Mouse (Mus musculus) midbrain, postnatal 0 days (tissue): ENCODE results near the gene Slit1. TPM values are rescaled to one million over a fixed set of nuclear protein-coding genes. Genes with fewer than 3 reads are reported as not detected.

Experiments
- ATAC-seq: fragments of 200-750 bp; cut with Nextera tagmentation; 2 replicates; pipeline ENCODE4 v1.8.0; 2017; ENCODE audit warnings: moderate number of reproducible peaks, mild to moderate bottlenecking, moderate TSS enrichment, moderate library complexity; ENCODE audit not compliant: low FRiP score
- DNase-seq: peaks from one replicate; pipeline ENCODE4 v3.0.0-alpha.2; 2015; ENCODE audit warnings: low spot score
- H3K27ac ChIP-seq: fragments of 300-500 bp; sonication (generic); 2 replicates; pipeline ENCODE4 v1.5.1; 2014; ENCODE audit warnings: low read depth, mild to moderate bottlenecking, low read length, mixed read lengths
- H3K27me3 ChIP-seq: fragments of 300-500 bp; sonication (generic); 2 replicates; pipeline ENCODE4 v1.6.1; 2014; ENCODE audit warnings: low read length, control low read depth, mixed read lengths; ENCODE audit not compliant: insufficient read depth
- H3K36me3 ChIP-seq: fragments of 300-500 bp; sonication (generic); 2 replicates; pipeline ENCODE4 v1.6.1; 2014; ENCODE audit warnings: low read length, control low read depth, mixed read lengths; ENCODE audit not compliant: insufficient read depth
- H3K4me1 ChIP-seq: fragments of 300-500 bp; sonication (generic); 2 replicates; pipeline ENCODE4 v1.6.1; 2014; ENCODE audit warnings: mild to moderate bottlenecking, control low read depth, antibody characterized with exemption, low read length, mixed read lengths; ENCODE audit not compliant: insufficient read depth
- H3K4me2 ChIP-seq: fragments of 300-500 bp; sonication (generic); 2 replicates; pipeline ENCODE4 v1.6.1; 2014; ENCODE audit warnings: low read depth, mild to moderate bottlenecking, low read length, mixed read lengths; ENCODE audit not compliant: poor library complexity, severe bottlenecking
- H3K4me3 ChIP-seq: fragments of 300-500 bp; sonication (generic); 2 replicates; pipeline ENCODE4 v1.5.1; 2014; ENCODE audit warnings: low read depth, mild to moderate bottlenecking, low read length, moderate library complexity
- H3K9ac ChIP-seq: fragments of 300-500 bp; sonication (generic); replicated peaks from 2 replicates; pipeline ENCODE4 v1.6.1; 2014; ENCODE audit warnings: mild to moderate bottlenecking, low read length, moderate library complexity, mixed read lengths; ENCODE audit not compliant: poor library complexity, severe bottlenecking
- H3K9me3 ChIP-seq: fragments of 300-500 bp; sonication (generic); 2 replicates; pipeline ENCODE4 v1.6.1; 2016; ENCODE audit warnings: low read length, control low read depth
- CTCF ChIP-seq: IDR thresholded peaks from 2 replicates; pipeline ENCODE4 v1.5.1; 2016; ENCODE audit warnings: antibody characterized with exemption, mild to moderate bottlenecking
- WGBS: fragments of 180-500 bp; shearing (Covaris S2); extraction: QIAGEN DNeasy Blood & Tissue Kit; methylation state at CpG from one replicate; pipeline ENCODE4 v1.1.7; 2014; 5-methylcytosine and 5-hydroxymethylcytosine counted together
- polyA plus RNA-seq: library from polyadenylated mRNA; unstranded; fragments of >200 nt; fragmentation: Nextera tagmentation; extraction: Ambion mirVana; gene quantifications from 2 replicates; pipeline ENCODE4 v1.2.1, GENCODE M21; 2015
- total RNA-seq: library from RNA; depleted of rRNA; stranded (reverse); fragments of >200 nt; gene quantifications from 2 replicates; pipeline ENCODE4 v1.2.3, GENCODE M21; 2014; rRNA removed

Slit1 gene
- total RNA-seq (72.3 and 74.2 TPM in 2 replicates), polyA plus RNA-seq (15.4 and 17.0 TPM in 2 replicates)

- H3K27me3 ChIP-seq = no peaks in the 10 kb centered on the region
- peak within 1 kb of the TSS; percentile 78 for H3K4me3 ChIP-seq
- peak; percentile 42 for ATAC-seq
- H3K4me1 ChIP-seq = peaks cover 22% of the 10 kb centered on the region; the same call in 1 of the 2 replicates
- no peaks in the 10 kb centered on the region for H3K36me3 ChIP-seq
- no peaks in the 10 kb centered on the region for H3K9me3 ChIP-seq
- under 1% methylated on average over 25 of the region's 44 CpGs for WGBS
- H3K4me2 ChIP-seq = peak within 1 kb of the TSS; percentile 78
- H3K9ac ChIP-seq = peak within 1 kb of the TSS; percentile 86
- DNase-seq = peak; percentile 68
- TF ChIP-seq CTCF = no peak
- peak within 1 kb of the TSS; percentile 73 for H3K27ac ChIP-seq
Measured at GRCm38 (mm10) chr19:41743396-41743795, at the start of gene Slit1. Gene Slit1, minus strand, starts transcription at chr19:41743665.

- no peak overlapping the region for H3K4me2 ChIP-seq
- H3K9me3 ChIP-seq = no peaks in the 10 kb centered on the region
- no peak overlapping the region for H3K4me3 ChIP-seq
- TF ChIP-seq CTCF = no peak
- H3K36me3 ChIP-seq = no peaks in the 10 kb centered on the region
- DNase-seq (no peak), ATAC-seq (no peak)
- H3K4me1 ChIP-seq = no peaks in the 10 kb centered on the region
- no peaks in the 10 kb centered on the region for H3K27me3 ChIP-seq
- H3K9ac ChIP-seq = no peak overlapping the region
- no peak overlapping the region for H3K27ac ChIP-seq
- 82% methylated on average over 1 of the region's 1 CpGs for WGBS
Measured at GRCm38 (mm10) chr19:41792934-41793486, 49.5 kb upstream of the Slit1 start.

- peak; percentile 44 for TF ChIP-seq CTCF
- no peaks in the 10 kb centered on the region for H3K36me3 ChIP-seq
- H3K9ac ChIP-seq = no peak overlapping the region
- no peaks in the 10 kb centered on the region for H3K27me3 ChIP-seq
- no peak overlapping the region for H3K4me2 ChIP-seq
- WGBS = 94% methylated on average over 2 of the region's 2 CpGs
- no peak for DNase-seq
- no peak overlapping the region for H3K27ac ChIP-seq
- no peaks in the 10 kb centered on the region for H3K9me3 ChIP-seq
- no peaks in the 10 kb centered on the region for H3K4me1 ChIP-seq
- no peak for ATAC-seq
- H3K4me3 ChIP-seq = no peak overlapping the region
Measured at GRCm38 (mm10) chr19:41791384-41791783, 47.9 kb upstream of the Slit1 start.

- Histone ChIP-seq H3K4me2 (no peak overlapping the region), H3K4me1 (no peaks in the 10 kb centered on the region), H3K36me3 (no peaks in the 10 kb centered on the region), H3K27me3 (no peaks in the 10 kb centered on the region), H3K9ac (no peak overlapping the region), H3K4me3 (no peak overlapping the region), H3K9me3 (no peaks in the 10 kb centered on the region), H3K27ac (no peak overlapping the region)
- 63% methylated on average over 10 of the region's 10 CpGs for WGBS
- DNase-seq (no peak), ATAC-seq (no peak)
- TF ChIP-seq CTCF = no peak
Measured at GRCm38 (mm10) chr19:41789110-41789961, 45.9 kb upstream of the Slit1 start.

- Histone ChIP-seq H3K4me2 (no peak overlapping the region), H3K4me1 (no peaks in the 10 kb centered on the region), H3K9me3 (no peaks in the 10 kb centered on the region), H3K9ac (no peak overlapping the region), H3K27ac (no peak overlapping the region), H3K4me3 (no peak overlapping the region), H3K27me3 (no peaks in the 10 kb centered on the region), H3K36me3 (no peaks in the 10 kb centered on the region)
- DNase-seq (no peak), ATAC-seq (no peak)
- WGBS = 98% methylated on average over 1 of the region's 1 CpGs
- TF ChIP-seq CTCF = no peak
Measured at GRCm38 (mm10) chr19:41786896-41787295, 43.4 kb upstream of the Slit1 start.

GRCm38 (mm10) chr19:41777514-41777913, 34.0 kb upstream of the Slit1 start:
- WGBS = 87% methylated on average over 6 of the region's 6 CpGs
- H3K27ac ChIP-seq = no peak overlapping the region

More at GRCm38 (mm10) chr19:41777514-41777913, 34.0 kb upstream of the Slit1 start:
- H3K36me3 ChIP-seq = no peaks in the 10 kb centered on the region
- H3K9ac ChIP-seq = no peak overlapping the region
- H3K9me3 ChIP-seq = no peaks in the 10 kb centered on the region
- no peaks in the 10 kb centered on the region for H3K27me3 ChIP-seq
- no peak for DNase-seq
- H3K4me1 ChIP-seq = no peaks in the 10 kb centered on the region
- no peak for ATAC-seq
- peak; percentile 49 for TF ChIP-seq CTCF
- no peak overlapping the region for H3K4me2 ChIP-seq
- no peak overlapping the region for H3K4me3 ChIP-seq
